Mouse (Mus musculus) embryonic fibroblast, embryonic 13.5 days (primary cell): ENCODE data around the gene Lrsam1.

ENCODE experiments used
- CTCF ChIP-seq: IDR thresholded peaks from 2 replicates; pipeline ENCODE4 v1.5.1; 2011; ENCODE audit warnings: mild to moderate bottlenecking, control low read depth, low read length, moderate library complexity, borderline replicate concordance; ENCODE audit not compliant: insufficient read depth
- POLR2A ChIP-seq: IDR thresholded peaks from 2 replicates; pipeline ENCODE4 v1.6.1; 2011; ENCODE audit warnings: low read depth, mild to moderate bottlenecking, control low read depth, low read length, moderate library complexity

- TF ChIP-seq POLR2A: no peak
- no peak for TF ChIP-seq CTCF
Measured at GRCm38 (mm10) chr2:32971235-32971634, 9.8 kb upstream of the Lrsam1 start.
